In genomic region chr9:65021887-65022579, GRCm38 (mm10) we compare ENCODE assay signal across 8 mouse cellular contexts. TPM values are rescaled to one million over a fixed set of nuclear protein-coding genes. Genes with fewer than 3 reads are reported as not detected.
A peak's percentile ranks its signal among the peaks of the same experiment; 100 is the strongest.
DNase-seq lines count a peak whose midpoint lies in the region; ATAC-seq lines count a peak whose summit lies in the region.

No protein-coding gene starts in this region.

- H3K9me3 ChIP-seq in heart, embryonic 10.5 days = no peaks in the 10 kb centered on the region
- 0 out of 2 replicates have a peak, but pooled peaks cover 3% of the 10 kb centered on the region for H3K9me3 ChIP-seq in erythroblast, embryonic 14.5 days (ENCODE audit: control insufficient read depth, low read length)
- H3K9me3 ChIP-seq in limb, embryonic 15.5 days = no peaks in the 10 kb centered on the region
- H3K9me3 ChIP-seq in stomach, embryonic 16.5 days (replicated peaks; ENCODE audit: control insufficient read depth, low read length) = no peaks in the 10 kb centered on the region

- intact Hi-C loops in heart, postnatal 36 days (cut with DNase I) = no loop called here
- intact Hi-C loops in gastrocnemius, postnatal 14 days (cut with DNase I; ENCODE audit: low total_unique reads) = no loop called here

- WGBS in heart, embryonic 10.5 days = 23% methylated on average over 9 of the region's 9 CpGs
- 21% methylated on average over 9 of the region's 9 CpGs for WGBS in limb, embryonic 15.5 days
- WGBS in stomach, embryonic 16.5 days = 23% methylated on average over 9 of the region's 9 CpGs

- no peak for DNase-seq in heart, embryonic 10.5 days (ENCODE audit: low spot score)
- no peak for DNase-seq in heart, postnatal 36 days
- no peak for DNase-seq in gastrocnemius, postnatal 14 days
- no peak for DNase-seq in urinary bladder, postnatal 4 days (ENCODE audit: low spot score in 2 of 2)

- peak; percentile 70 for ATAC-seq in CD4-positive, CD25-positive, alpha-beta regulatory T cell, adult 4 months
- ATAC-seq in limb, embryonic 15.5 days (ENCODE audit: insufficient number of reproducible peaks, low FRiP score, low TSS enrichment, low read depth) = no peak
- peak; percentile 23 for ATAC-seq in stomach, embryonic 16.5 days (ENCODE audit: insufficient read depth, low FRiP score)

- H3K27me3 ChIP-seq in heart, embryonic 10.5 days (ENCODE audit: insufficient read depth, poor library complexity, severe bottlenecking) = no peaks in the 10 kb centered on the region
- 0 out of 2 replicates have a peak, but pooled peaks cover 2% of the 10 kb centered on the region for H3K27me3 ChIP-seq in erythroblast, embryonic 14.5 days (ENCODE audit: control insufficient read depth)
- no peaks in the 10 kb centered on the region for H3K27me3 ChIP-seq in limb, embryonic 15.5 days
- no peaks in the 10 kb centered on the region for H3K27me3 ChIP-seq in stomach, embryonic 16.5 days (ENCODE audit: control insufficient read depth, insufficient read depth, low read length)

- no peaks in the 10 kb centered on the region for H3K36me3 ChIP-seq in heart, embryonic 10.5 days
- H3K36me3 ChIP-seq in erythroblast, embryonic 14.5 days (ENCODE audit: control insufficient read depth) = peaks cover 12% of the 10 kb centered on the region
- no peaks in the 10 kb centered on the region for H3K36me3 ChIP-seq in limb, embryonic 15.5 days
- H3K36me3 ChIP-seq in stomach, embryonic 16.5 days (ENCODE audit: control insufficient read depth, insufficient read depth, low read length) = no peaks in the 10 kb centered on the region

- peak overlapping the region; percentile 97 for H3K27ac ChIP-seq in heart, embryonic 10.5 days
- H3K27ac ChIP-seq in limb, embryonic 15.5 days = peak overlapping the region; percentile 86
- peak overlapping the region; percentile 90 for H3K27ac ChIP-seq in stomach, embryonic 16.5 days (ENCODE audit: low read length)

- peak overlapping the region; percentile 83 for H3K4me3 ChIP-seq in heart, embryonic 10.5 days
- H3K4me3 ChIP-seq in erythroblast, embryonic 14.5 days (replicated peaks) = peak overlapping the region; percentile 89
- H3K4me3 ChIP-seq in limb, embryonic 15.5 days = peak overlapping the region; percentile 96
- H3K4me3 ChIP-seq in stomach, embryonic 16.5 days (replicated peaks; ENCODE audit: low read length) = peak overlapping the region; percentile 64

- H3K9ac ChIP-seq in limb, embryonic 15.5 days = peak overlapping the region; percentile 91
- peak overlapping the region; percentile 79 for H3K9ac ChIP-seq in stomach, embryonic 16.5 days (ENCODE audit: low read length)

- peaks cover 30% of the 10 kb centered on the region for H3K4me1 ChIP-seq in heart, embryonic 10.5 days
- H3K4me1 ChIP-seq in erythroblast, embryonic 14.5 days (ENCODE audit: control insufficient read depth) = peaks cover 56% of the 10 kb centered on the region
- H3K4me1 ChIP-seq in limb, embryonic 15.5 days = peaks cover 21% of the 10 kb centered on the region
- peaks cover 12% of the 10 kb centered on the region; the same call in 1 of the 2 replicates for H3K4me1 ChIP-seq in stomach, embryonic 16.5 days (ENCODE audit: control insufficient read depth, insufficient read depth, low read length)

- H3K4me2 ChIP-seq in limb, embryonic 15.5 days = peak overlapping the region; percentile 82
- peak overlapping the region; percentile 71 for H3K4me2 ChIP-seq in stomach, embryonic 16.5 days (ENCODE audit: low read depth, low read length)

RNA-seq across cellular contexts. Expression of gene Hacd3, which starts 0.5 kb away (rescaled TPM):
- polyA plus RNA-seq in heart, embryonic 10.5 days (2016; fragmentation: Nextera tagmentation; extraction: Ambion mirVana) = 67.6 and 78.7 TPM in 2 replicates
- total RNA-seq in heart, postnatal 36 days (2021) = 10 to 100 TPM; 17.3 to 18.6 TPM
- polyA plus RNA-seq in CD4-positive, CD25-positive, alpha-beta regulatory T cell, adult 4 months (2017; shearing (Covaris generic)) = 100 to 1,000 TPM; 133 to 142 TPM
- 0.22 and 0.27 TPM in 2 replicates for polyA plus RNA-seq in erythroblast, embryonic 14.5 days (2012)
- 80.9 and 88.3 TPM in 2 replicates for polyA plus RNA-seq in limb, embryonic 15.5 days (2015; fragmentation: Nextera tagmentation; extraction: Ambion mirVana)
- 93.0 and 104 TPM in 2 replicates for polyA plus RNA-seq in stomach, embryonic 16.5 days (2015; fragmentation: Nextera tagmentation; extraction: Ambion mirVana)
- total RNA-seq in gastrocnemius, postnatal 14 days (2021) = 10 to 100 TPM; 13.3 to 14.1 TPM

RNA-seq across cellular contexts. Expression of gene Dpp8, which starts 10.2 kb away (rescaled TPM):
- 35.2 and 36.2 TPM in 2 replicates for polyA plus RNA-seq in heart, embryonic 10.5 days (2016; fragmentation: Nextera tagmentation; extraction: Ambion mirVana)
- total RNA-seq in heart, postnatal 36 days (2021) = 10 to 100 TPM; 58.1 to 64.9 TPM
- polyA plus RNA-seq in CD4-positive, CD25-positive, alpha-beta regulatory T cell, adult 4 months (2017; shearing (Covaris generic)) = 10 to 100 TPM; 19.9 to 23.4 TPM
- 0.33 and 0.43 TPM in 2 replicates for polyA plus RNA-seq in erythroblast, embryonic 14.5 days (2012)
- 32.9 and 38.3 TPM in 2 replicates for polyA plus RNA-seq in limb, embryonic 15.5 days (2015; fragmentation: Nextera tagmentation; extraction: Ambion mirVana)
- 37.0 and 37.5 TPM in 2 replicates for polyA plus RNA-seq in stomach, embryonic 16.5 days (2015; fragmentation: Nextera tagmentation; extraction: Ambion mirVana)
- total RNA-seq in gastrocnemius, postnatal 14 days (2021) = 100 to 1,000 TPM; 102 to 112 TPM

Comparison
In these comparisons a context has a peak if more than half of its experiments do, and no peak if none do; other contexts are left out.
1. RNA of gene Hacd3, which starts 0.5 kb away (polyA plus RNA-seq): 133 to 142 TPM in CD4-positive, CD25-positive, alpha-beta regulatory T cell, adult 4 months, 93.0 to 104 TPM in stomach, embryonic 16.5 days, 80.9 to 88.3 TPM in limb, embryonic 15.5 days and 67.6 to 78.7 TPM in heart, embryonic 10.5 days; 0.22 to 0.27 TPM in erythroblast, embryonic 14.5 days; every median in the first group is over 10 times any median in the second.
2. RNA of gene Dpp8, which starts 10.2 kb away (polyA plus RNA-seq): 32.9 to 38.3 TPM in limb, embryonic 15.5 days, 37.0 to 37.5 TPM in stomach, embryonic 16.5 days, 35.2 to 36.2 TPM in heart, embryonic 10.5 days and 19.9 to 23.4 TPM in CD4-positive, CD25-positive, alpha-beta regulatory T cell, adult 4 months; 0.33 to 0.43 TPM in erythroblast, embryonic 14.5 days; every median in the first group is over 10 times any median in the second.
3. Peak in every context shown above with its lines, with median percentiles within 50 percentile points of each other: H3K27ac ChIP-seq and H3K4me3 ChIP-seq.